Mouse (Mus musculus) ES-Bruce4 (cell line): ENCODE results near the gene Armc9.

Source experiments
- CTCF ChIP-seq: IDR thresholded peaks from one replicate; pipeline ENCODE4 v1.8.1; 2011; ENCODE audit warnings: low read depth, low read length
- POLR2A ChIP-seq: IDR thresholded peaks from one replicate; pipeline ENCODE4 v1.8.1; 2011; ENCODE audit warnings: low read length; ENCODE audit not compliant: insufficient read depth

DNA sequence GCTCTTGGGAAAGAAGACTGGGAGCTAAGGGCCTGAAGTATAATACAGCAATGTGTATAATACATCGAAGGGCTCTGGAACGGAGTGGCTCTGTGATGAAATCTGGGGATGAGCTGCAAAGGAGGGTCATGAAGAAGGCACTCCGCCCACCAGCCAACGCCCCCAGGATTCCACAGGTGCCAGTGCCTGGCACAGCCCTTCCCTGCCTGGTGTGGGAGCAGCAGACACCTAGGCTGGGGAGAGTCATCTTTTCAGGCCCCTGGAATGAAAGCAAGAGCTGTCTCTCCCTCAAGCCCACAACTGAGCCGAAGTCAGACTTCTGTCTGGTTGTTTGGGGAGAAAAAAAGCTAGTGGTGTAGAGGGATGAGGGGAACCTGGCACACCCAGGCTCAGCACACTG, 122.5 kb downstream of the Armc9 start:
- TF ChIP-seq CTCF (no peak), POLR2A (no peak)
